ENCODE assay signal across 16 mouse cellular contexts in genomic region chr12:71003760-71004426, GRCm38 (mm10).
"Had no signal": no experiment of that assay in that cellular context is flagged by ENCODE, and none has a peak within 500 bp of the region (broad histone marks: within the 10 kb centered on the region; RNA-seq: fewer than 3 reads in every experiment).

No protein-coding gene starts in this region.

- ATAC-seq: liver, embryonic 12.5 days; midbrain, embryonic 13.5 days had no signal

- H3K27ac ChIP-seq: kidney, postnatal 0 days; limb, embryonic 13.5 days; liver, embryonic 12.5 days; lung, embryonic 15.5 days; midbrain, embryonic 13.5 days; neural tube, embryonic 15.5 days had no signal

- H3K4me1 ChIP-seq: midbrain, embryonic 13.5 days had no signal

- H3K4me2 ChIP-seq: limb, embryonic 13.5 days; liver, embryonic 12.5 days; lung, embryonic 15.5 days; midbrain, embryonic 13.5 days; neural tube, embryonic 15.5 days had no signal

- DNase-seq: kidney, adult 11 months; kidney, adult 9 months; kidney, postnatal 36 days; layer of hippocampus, adult 9-11 months; layer of hippocampus, postnatal 36 days; left cerebral cortex, postnatal 4 days; lung, postnatal 14 days; right cerebral cortex, adult 18-20 months; thymus, adult 2 months; thymus, postnatal 25 days had no signal

- H3K27me3 ChIP-seq: limb, embryonic 13.5 days; liver, embryonic 12.5 days; lung, embryonic 15.5 days; midbrain, embryonic 13.5 days; neural tube, embryonic 15.5 days had no signal

- H3K4me3 ChIP-seq: limb, embryonic 13.5 days; liver, embryonic 12.5 days; lung, embryonic 15.5 days; midbrain, embryonic 13.5 days; neural tube, embryonic 15.5 days had no signal

- H3K9ac ChIP-seq: limb, embryonic 13.5 days; liver, embryonic 12.5 days; lung, embryonic 15.5 days; midbrain, embryonic 13.5 days; neural tube, embryonic 15.5 days had no signal

- H3K9me3 ChIP-seq: limb, embryonic 13.5 days; liver, embryonic 12.5 days; lung, embryonic 15.5 days; midbrain, embryonic 13.5 days; neural tube, embryonic 15.5 days had no signal
